Mouse (Mus musculus): ENCODE measurements around the gene Dyrk1a. TPM values are rescaled to one million over a fixed set of nuclear protein-coding genes. Genes with fewer than 3 reads are reported as not detected.

Dyrk1a gene
- polyA plus RNA-seq, 1 experiment from 2014 or later, result 16.8 TPM

DNA sequence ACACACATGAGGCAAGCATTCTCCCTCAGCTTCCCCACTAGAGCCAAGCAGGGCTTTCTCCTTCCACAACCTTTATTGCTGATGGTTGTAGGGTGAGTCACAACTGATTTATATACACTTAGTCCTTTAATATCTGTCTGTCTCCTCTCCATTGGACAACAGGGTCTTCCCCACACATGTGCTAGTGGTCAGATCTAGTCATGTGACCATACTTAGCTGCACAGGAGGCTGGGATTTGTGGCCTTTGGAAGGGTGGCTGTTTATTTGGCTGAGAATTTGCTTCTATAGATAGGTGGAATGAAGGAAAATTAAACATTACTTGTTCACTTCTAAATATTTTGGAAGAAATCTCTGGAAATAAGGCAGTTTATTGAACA, 4.9 kb downstream of the Dyrk1a start:
- no peaks in the 10 kb centered on the region for H3K9me3 ChIP-seq (ENCODE audit: control insufficient read depth, low read depth, low read length)
- no peak overlapping the region for H3K4me3 ChIP-seq (ENCODE audit: low read depth, low read length)
- H3K27ac ChIP-seq (ENCODE audit: low read length), result no peak overlapping the region
- ATAC-seq (ENCODE audit: insufficient number of reproducible peaks, insufficient read depth, low FRiP score, low read depth), result no peak
- H3K4me1 ChIP-seq (ENCODE audit: control insufficient read depth, insufficient read depth, low read length), result peaks cover 30% of the 10 kb centered on the region
- no peaks in the 10 kb centered on the region for H3K36me3 ChIP-seq (ENCODE audit: control insufficient read depth, insufficient read depth, low read length)
- H3K27me3 ChIP-seq (ENCODE audit: control insufficient read depth, insufficient read depth, low read length), result no peaks in the 10 kb centered on the region
- no peak overlapping the region for H3K4me2 ChIP-seq (replicated peaks; ENCODE audit: low read depth, low read length)
- H3K9ac ChIP-seq (replicated peaks; ENCODE audit: low read depth, low read length), result no peak overlapping the region

DNA sequence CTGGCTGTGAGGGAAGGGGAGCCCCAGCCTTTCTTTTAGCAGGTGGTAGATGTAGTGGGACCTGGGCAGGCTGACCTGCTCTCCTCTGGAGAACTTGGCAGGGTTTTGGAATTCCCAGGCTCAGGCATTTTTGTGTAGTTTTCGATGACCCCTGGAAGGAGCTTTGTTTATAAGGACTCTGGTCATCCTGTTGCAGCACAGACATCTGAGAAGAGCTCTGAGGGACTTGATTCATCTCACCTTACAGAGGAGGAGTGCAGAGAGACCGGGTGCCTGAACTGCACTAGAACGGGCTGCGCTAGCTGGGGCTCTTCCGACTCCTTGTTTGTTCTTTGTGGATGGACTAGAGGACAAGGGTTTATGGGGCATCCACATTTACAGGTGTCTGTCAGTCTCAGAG, 5.9 kb downstream of the Dyrk1a start:
- Histone ChIP-seq H3K9ac (replicated peaks; ENCODE audit: low read depth, low read length) (no peak overlapping the region), H3K4me2 (replicated peaks; ENCODE audit: low read depth, low read length) (no peak overlapping the region), H3K27me3 (ENCODE audit: control insufficient read depth, insufficient read depth, low read length) (no peaks in the 10 kb centered on the region), H3K36me3 (ENCODE audit: control insufficient read depth, insufficient read depth, low read length) (no peaks in the 10 kb centered on the region), H3K4me3 (ENCODE audit: low read depth, low read length) (no peak overlapping the region), H3K9me3 (ENCODE audit: control insufficient read depth, low read depth, low read length) (no peaks in the 10 kb centered on the region), H3K4me1 (ENCODE audit: control insufficient read depth, insufficient read depth, low read length) (peaks cover 35% of the 10 kb centered on the region), H3K27ac (ENCODE audit: low read length) (no peak overlapping the region)
- WGBS, result 46% methylated on average over 5 of the region's 5 CpGs
- no peak for ATAC-seq (ENCODE audit: insufficient number of reproducible peaks, insufficient read depth, low FRiP score, low read depth)

DNA sequence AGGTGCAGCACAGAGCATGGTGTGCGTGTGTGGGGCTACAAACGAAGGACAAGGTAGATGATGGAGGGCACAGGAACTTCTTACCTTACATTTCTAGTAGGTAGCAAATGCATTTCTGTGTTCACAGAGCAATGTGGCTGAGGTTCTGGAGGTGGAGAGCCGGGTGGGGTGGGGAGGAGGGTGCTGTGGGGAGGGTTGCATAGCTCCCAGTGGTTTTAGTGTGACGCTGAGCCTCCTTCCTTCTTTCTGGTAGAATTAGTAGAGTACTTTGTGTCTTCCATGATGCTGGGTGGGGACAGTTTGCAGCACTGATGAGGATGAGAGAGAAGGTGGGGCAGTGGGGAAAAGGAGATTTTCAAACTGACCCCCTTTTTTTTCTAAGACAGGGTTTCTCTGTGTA, 9.5 kb downstream of the Dyrk1a start:
- Histone ChIP-seq H3K4me3 (ENCODE audit: low read depth, low read length) (no peak overlapping the region), H3K36me3 (ENCODE audit: control insufficient read depth, insufficient read depth, low read length) (no peaks in the 10 kb centered on the region), H3K9ac (replicated peaks; ENCODE audit: low read depth, low read length) (no peak overlapping the region), H3K4me2 (replicated peaks; ENCODE audit: low read depth, low read length) (no peak overlapping the region), H3K27me3 (ENCODE audit: control insufficient read depth, insufficient read depth, low read length) (no peaks in the 10 kb centered on the region), H3K9me3 (ENCODE audit: control insufficient read depth, low read depth, low read length) (no peaks in the 10 kb centered on the region), H3K27ac (ENCODE audit: low read length) (no peak overlapping the region), H3K4me1 (ENCODE audit: control insufficient read depth, insufficient read depth, low read length) (peaks cover 22% of the 10 kb centered on the region)
- no peak for ATAC-seq (ENCODE audit: insufficient number of reproducible peaks, insufficient read depth, low FRiP score, low read depth)
- 95% methylated on average over 4 of the region's 4 CpGs for WGBS

DNA sequence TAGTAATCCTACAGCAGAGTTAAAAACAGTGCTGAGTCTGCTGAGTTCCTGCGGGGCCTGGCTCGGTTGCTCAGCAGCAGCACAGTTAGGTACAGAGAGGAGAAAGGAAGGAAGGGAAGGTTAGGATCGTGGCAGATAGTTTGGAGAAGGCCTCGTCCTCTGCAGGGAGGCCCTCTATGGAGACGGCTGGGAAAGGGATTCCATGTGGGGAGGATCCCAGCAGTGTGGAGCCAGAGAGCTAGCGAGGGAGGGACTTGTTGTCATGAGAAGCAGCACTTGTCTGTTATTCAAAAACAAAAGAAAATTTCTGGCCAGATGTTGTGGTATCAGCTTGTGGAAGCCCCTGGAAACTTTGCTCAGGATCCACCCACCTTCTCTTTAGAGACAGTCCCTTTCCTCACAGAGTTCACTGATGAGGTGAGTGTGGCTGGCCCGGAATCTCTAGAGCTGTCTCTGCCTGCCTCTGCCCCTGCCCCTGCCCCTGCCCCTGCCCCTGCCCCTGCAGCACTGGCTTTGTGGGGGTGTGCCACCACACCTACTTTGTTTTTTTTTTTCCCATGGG, 11.1 kb downstream of the Dyrk1a start:
- no peaks in the 10 kb centered on the region for H3K36me3 ChIP-seq (ENCODE audit: control insufficient read depth, insufficient read depth, low read length)
- H3K27me3 ChIP-seq (ENCODE audit: control insufficient read depth, insufficient read depth, low read length), result no peaks in the 10 kb centered on the region
- no peak for ATAC-seq (ENCODE audit: insufficient number of reproducible peaks, insufficient read depth, low FRiP score, low read depth)
- H3K27ac ChIP-seq (ENCODE audit: low read length), result no peak overlapping the region
- peaks cover 15% of the 10 kb centered on the region for H3K4me1 ChIP-seq (ENCODE audit: control insufficient read depth, insufficient read depth, low read length)
- H3K9me3 ChIP-seq (ENCODE audit: control insufficient read depth, low read depth, low read length), result no peaks in the 10 kb centered on the region
- no peak overlapping the region for H3K4me2 ChIP-seq (replicated peaks; ENCODE audit: low read depth, low read length)
- H3K9ac ChIP-seq (replicated peaks; ENCODE audit: low read depth, low read length), result no peak overlapping the region
- WGBS, result 17% methylated on average over 7 of the region's 7 CpGs
- no peak overlapping the region for H3K4me3 ChIP-seq (ENCODE audit: low read depth, low read length)

DNA sequence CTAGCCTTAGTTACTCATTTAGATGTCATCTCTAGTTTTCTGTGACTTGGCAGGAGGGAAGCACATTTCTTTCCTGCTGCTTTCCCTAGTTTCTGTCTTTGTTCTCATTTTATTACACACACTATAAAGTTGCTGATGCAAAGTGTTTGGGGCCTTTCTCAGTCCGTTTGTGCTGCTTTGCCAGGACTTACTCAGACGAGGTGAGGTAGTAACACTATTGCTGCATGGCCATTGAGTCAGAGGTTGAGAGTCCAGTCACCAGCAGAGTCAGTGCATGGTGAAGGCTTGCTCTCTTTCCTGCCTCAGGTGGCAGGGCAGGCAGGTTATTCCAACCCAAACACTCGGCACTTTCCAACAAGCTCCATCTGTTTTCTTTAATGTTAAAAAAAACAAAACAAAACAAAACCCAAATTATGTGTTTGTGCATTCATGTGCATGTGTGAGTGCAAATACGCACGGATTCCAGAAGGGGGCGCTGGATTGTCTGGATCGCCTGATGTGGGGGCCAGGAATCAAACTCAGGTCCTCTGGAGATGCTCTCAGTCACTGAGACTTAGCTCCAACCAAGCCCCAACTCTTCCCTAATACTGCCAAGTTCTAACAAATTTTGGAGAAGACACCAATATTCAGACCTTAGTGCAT, 16.7 kb downstream of the Dyrk1a start:
- H3K9me3 ChIP-seq (ENCODE audit: control insufficient read depth, low read depth, low read length), result no peaks in the 10 kb centered on the region
- no peak overlapping the region for H3K9ac ChIP-seq (replicated peaks; ENCODE audit: low read depth, low read length)
- H3K4me1 ChIP-seq (ENCODE audit: control insufficient read depth, insufficient read depth, low read length), result peaks cover 48% of the 10 kb centered on the region
- ATAC-seq (ENCODE audit: insufficient number of reproducible peaks, insufficient read depth, low FRiP score, low read depth), result no peak
- no peaks in the 10 kb centered on the region for H3K36me3 ChIP-seq (ENCODE audit: control insufficient read depth, insufficient read depth, low read length)
- H3K27me3 ChIP-seq (ENCODE audit: control insufficient read depth, insufficient read depth, low read length), result no peaks in the 10 kb centered on the region
- no peak overlapping the region for H3K27ac ChIP-seq (ENCODE audit: low read length)
- WGBS, result 65% methylated on average over 7 of the region's 7 CpGs
- H3K4me3 ChIP-seq (ENCODE audit: low read depth, low read length), result no peak overlapping the region
- H3K4me2 ChIP-seq (replicated peaks; ENCODE audit: low read depth, low read length), result no peak overlapping the region

DNA sequence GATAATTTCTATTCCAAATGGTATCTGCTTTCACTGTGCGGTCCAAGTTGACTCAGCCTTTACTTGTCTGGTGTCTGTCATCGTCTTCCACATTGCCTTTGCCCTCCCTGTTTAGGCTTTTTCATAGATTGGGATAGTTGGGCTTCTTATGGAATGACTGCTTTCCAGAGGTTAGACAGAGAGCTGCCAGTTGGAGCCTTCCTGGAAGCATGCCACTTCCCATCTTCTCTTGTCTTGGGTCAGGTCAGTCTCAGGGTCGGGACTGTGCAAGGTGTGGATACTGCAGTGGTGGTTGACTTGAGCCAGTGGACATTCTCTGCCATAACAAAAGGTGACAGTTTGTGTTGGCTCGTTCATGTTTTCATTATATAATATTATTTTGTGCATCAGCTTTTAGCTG, 17.7 kb downstream of the Dyrk1a start:
- Histone ChIP-seq H3K27me3 (ENCODE audit: control insufficient read depth, insufficient read depth, low read length) (no peaks in the 10 kb centered on the region), H3K27ac (ENCODE audit: low read length) (no peak overlapping the region), H3K36me3 (ENCODE audit: control insufficient read depth, insufficient read depth, low read length) (no peaks in the 10 kb centered on the region), H3K9me3 (ENCODE audit: control insufficient read depth, low read depth, low read length) (no peaks in the 10 kb centered on the region), H3K4me2 (replicated peaks; ENCODE audit: low read depth, low read length) (no peak overlapping the region), H3K4me1 (ENCODE audit: control insufficient read depth, insufficient read depth, low read length) (peaks cover 48% of the 10 kb centered on the region), H3K9ac (replicated peaks; ENCODE audit: low read depth, low read length) (no peak overlapping the region), H3K4me3 (ENCODE audit: low read depth, low read length) (no peak overlapping the region)
- no peak for ATAC-seq (ENCODE audit: insufficient number of reproducible peaks, insufficient read depth, low FRiP score, low read depth)
- 72% methylated on average over 4 of the region's 4 CpGs for WGBS

DNA sequence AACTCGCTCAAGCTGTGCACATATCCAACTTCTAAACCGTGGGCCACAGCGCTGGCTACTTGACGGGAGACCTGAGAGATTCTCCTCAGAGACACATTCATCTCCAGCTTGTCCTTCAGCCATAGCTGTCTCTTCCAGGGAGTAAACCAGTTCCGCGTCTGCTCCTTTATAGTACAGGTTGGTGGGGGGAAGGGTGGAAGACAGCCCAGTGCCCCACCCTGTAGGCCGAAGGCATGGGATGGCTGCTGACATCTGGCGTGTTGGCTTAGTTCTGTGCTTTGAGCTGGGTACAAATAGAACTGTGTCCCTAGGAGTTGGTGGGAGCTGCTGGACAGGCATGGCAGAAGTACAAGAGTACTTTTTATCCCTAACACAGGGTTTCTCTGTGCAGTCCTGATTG, 18.4 kb downstream of the Dyrk1a start:
- H3K9ac ChIP-seq (replicated peaks; ENCODE audit: low read depth, low read length), result no peak overlapping the region
- H3K36me3 ChIP-seq (ENCODE audit: control insufficient read depth, insufficient read depth, low read length), result no peaks in the 10 kb centered on the region
- H3K4me1 ChIP-seq (ENCODE audit: control insufficient read depth, insufficient read depth, low read length), result peaks cover 48% of the 10 kb centered on the region
- H3K27me3 ChIP-seq (ENCODE audit: control insufficient read depth, insufficient read depth, low read length), result no peaks in the 10 kb centered on the region
- WGBS, result 50% methylated on average over 8 of the region's 8 CpGs
- H3K9me3 ChIP-seq (ENCODE audit: control insufficient read depth, low read depth, low read length), result no peaks in the 10 kb centered on the region
- no peak overlapping the region for H3K4me2 ChIP-seq (replicated peaks; ENCODE audit: low read depth, low read length)
- H3K4me3 ChIP-seq (ENCODE audit: low read depth, low read length), result no peak overlapping the region
- no peak for ATAC-seq (ENCODE audit: insufficient number of reproducible peaks, insufficient read depth, low FRiP score, low read depth)
- H3K27ac ChIP-seq (ENCODE audit: low read length), result peak overlapping the region; percentile 15; the same call in 1 of the 2 replicates

DNA sequence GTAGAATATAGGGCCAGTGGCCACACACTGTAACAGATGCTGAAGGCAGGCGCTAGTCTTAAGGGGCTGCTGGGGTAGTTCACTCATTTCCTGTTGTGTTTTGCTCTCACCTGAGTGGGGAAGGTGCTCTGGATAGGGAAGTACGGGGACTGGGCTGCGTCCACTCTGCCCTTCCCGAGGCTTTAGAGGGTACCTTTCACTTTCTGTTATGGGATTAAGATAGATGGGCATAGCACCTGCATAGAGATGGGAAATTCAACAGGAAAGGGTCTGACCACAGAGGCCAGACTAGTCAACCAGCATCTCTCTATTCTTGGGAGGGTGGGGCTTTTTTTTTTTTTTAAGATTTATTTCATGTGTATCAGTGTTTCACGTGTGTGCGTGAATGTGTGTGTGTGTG, 19.2 kb downstream of the Dyrk1a start:
- 74% methylated on average over 6 of the region's 6 CpGs for WGBS
- Histone ChIP-seq H3K27ac (ENCODE audit: low read length) (no peak overlapping the region), H3K4me1 (ENCODE audit: control insufficient read depth, insufficient read depth, low read length) (peaks cover 44% of the 10 kb centered on the region; the same call in 1 of the 2 replicates), H3K4me2 (replicated peaks; ENCODE audit: low read depth, low read length) (no peak overlapping the region), H3K27me3 (ENCODE audit: control insufficient read depth, insufficient read depth, low read length) (no peaks in the 10 kb centered on the region), H3K36me3 (ENCODE audit: control insufficient read depth, insufficient read depth, low read length) (no peaks in the 10 kb centered on the region), H3K9ac (replicated peaks; ENCODE audit: low read depth, low read length) (no peak overlapping the region), H3K9me3 (ENCODE audit: control insufficient read depth, low read depth, low read length) (no peaks in the 10 kb centered on the region), H3K4me3 (ENCODE audit: low read depth, low read length) (no peak overlapping the region)
- ATAC-seq (ENCODE audit: insufficient number of reproducible peaks, insufficient read depth, low FRiP score, low read depth), result no peak

DNA sequence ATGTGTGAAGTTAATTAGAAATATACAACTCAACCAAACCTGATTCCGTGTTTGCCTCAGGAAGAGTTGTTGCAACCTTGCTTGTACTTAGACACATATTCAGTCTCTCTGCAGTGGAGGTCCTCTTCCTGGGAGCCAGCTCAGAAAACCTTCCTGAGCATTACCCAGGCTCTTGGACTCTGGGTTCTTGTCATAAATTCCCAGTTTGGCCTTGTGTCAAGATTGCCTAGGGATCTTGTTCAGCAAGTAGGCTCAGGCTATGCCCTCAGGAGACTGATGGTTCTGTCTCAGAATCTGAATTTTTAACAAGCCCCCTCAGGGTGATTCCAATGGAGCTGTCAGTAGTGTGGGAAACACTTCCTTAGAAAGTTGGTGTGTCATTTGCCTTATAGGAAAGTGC, 19.8 kb downstream of the Dyrk1a start:
- Histone ChIP-seq H3K4me3 (ENCODE audit: low read depth, low read length) (no peak overlapping the region), H3K36me3 (ENCODE audit: control insufficient read depth, insufficient read depth, low read length) (no peaks in the 10 kb centered on the region), H3K9me3 (ENCODE audit: control insufficient read depth, low read depth, low read length) (no peaks in the 10 kb centered on the region), H3K27me3 (ENCODE audit: control insufficient read depth, insufficient read depth, low read length) (no peaks in the 10 kb centered on the region), H3K9ac (replicated peaks; ENCODE audit: low read depth, low read length) (no peak overlapping the region), H3K27ac (ENCODE audit: low read length) (no peak overlapping the region), H3K4me2 (replicated peaks; ENCODE audit: low read depth, low read length) (no peak overlapping the region), H3K4me1 (ENCODE audit: control insufficient read depth, insufficient read depth, low read length) (peaks cover 44% of the 10 kb centered on the region; the same call in 1 of the 2 replicates)
- WGBS, result 88% methylated on average over 1 of the region's 1 CpGs
- no peak for ATAC-seq (ENCODE audit: insufficient number of reproducible peaks, insufficient read depth, low FRiP score, low read depth)
